Mouse (Mus musculus) CH12.LX (cell line): Measurements from ENCODE around the gene Gm5142.

Experiments used
- CHD2 ChIP-seq: IDR thresholded peaks from 2 replicates; pipeline ENCODE4 v1.6.1; 2011; ENCODE audit warnings: low read length, improper control_type of control experiment
- CTCF ChIP-seq, 2 experiments: IDR thresholded peaks in 1 of 2; conservative IDR thresholded peaks in 1 of 2; 2 replicates each; pipeline ENCODE4 v1.5.1; 2011 to 2012; ENCODE audit warnings: low read depth in 2 of 2, low read length in 2 of 2, improper control_type of control experiment in 1 of 2, inconsistent platforms in 1 of 2, mild to moderate bottlenecking in 1 of 2, moderate library complexity in 1 of 2
- EP300 ChIP-seq: IDR thresholded peaks from 2 replicates; pipeline ENCODE4 v1.6.1; 2011; ENCODE audit warnings: low read length, improper control_type of control experiment
- MYC ChIP-seq: IDR thresholded peaks from 2 replicates; pipeline ENCODE4 v1.6.1; 2011; ENCODE audit warnings: low read depth, mild to moderate bottlenecking, improper control_type of control experiment, low read length
- POLR2A ChIP-seq: IDR thresholded peaks from 2 replicates; pipeline ENCODE4 v1.6.1; 2011; ENCODE audit warnings: low read depth, mild to moderate bottlenecking, improper control_type of control experiment, low read length
- POLR2AphosphoS2 ChIP-seq: IDR thresholded peaks from 2 replicates; pipeline ENCODE4 v1.6.1; 2011; ENCODE audit warnings: low read depth, low read length, improper control_type of control experiment
- ZMIZ1 ChIP-seq: IDR thresholded peaks from 2 replicates; pipeline ENCODE4 v1.6.1; 2012; ENCODE audit warnings: low read depth, mild to moderate bottlenecking, inconsistent platforms, low read length, improper control_type of control experiment

- peak in 1 of 2 experiments; percentile 52; a peak in 2 of 4 replicates for TF ChIP-seq CTCF (conservative IDR thresholded peaks at IDR 0.05 in 1 of 2, IDR thresholded peaks at IDR 0.05 in 1 of 2; ENCODE audit: low read depth in 2 of 2, low read length in 2 of 2)
- 0 out of 2 replicates have a peak, but pooled peaks have one; percentile 58 for TF ChIP-seq MYC
- TF ChIP-seq EP300, result no peak
- peak; percentile 59 for TF ChIP-seq ZMIZ1
- TF ChIP-seq CHD2, result peak; percentile 45; the same call in 1 of the 2 replicates
- TF ChIP-seq POLR2AphosphoS2, result no peak
- TF ChIP-seq POLR2A, result peak; percentile 82
Observed at GRCm38 (mm10) chr14:59200711-59201603, 22.4 kb upstream of the Gm5142 start, which contains the start of gene Rcbtb1.
